ENCODE assay signal across 7 mouse cellular contexts in genomic region chr2:91284375-91285199, GRCm38 (mm10). TPM values are rescaled to one million over a fixed set of nuclear protein-coding genes. Genes with fewer than 3 reads are reported as not detected.
DNase-seq lines count a peak whose midpoint lies in the region; ATAC-seq lines count a peak whose summit lies in the region.

No protein-coding gene starts in this region.

- H3K27me3 ChIP-seq in limb, embryonic 12.5 days = no peaks in the 10 kb centered on the region
- H3K27me3 ChIP-seq in limb, embryonic 10.5 days (ENCODE audit: low read depth, poor library complexity, severe bottlenecking) = no peaks in the 10 kb centered on the region
- no peaks in the 10 kb centered on the region for H3K27me3 ChIP-seq in intestine, embryonic 16.5 days (replicated peaks; ENCODE audit: control insufficient read depth, insufficient read depth, low read length)
- H3K27me3 ChIP-seq in neural tube, embryonic 13.5 days = no peaks in the 10 kb centered on the region

- no peak for ATAC-seq in limb, embryonic 12.5 days (ENCODE audit: insufficient number of reproducible peaks, insufficient read depth, low FRiP score, low TSS enrichment, low read depth)
- ATAC-seq in intestine, embryonic 16.5 days = no peak
- 0 out of 2 replicates have a peak, but pooled peaks have one; percentile 32 for ATAC-seq in neural tube, embryonic 13.5 days (ENCODE audit: low read depth)

- H3K36me3 ChIP-seq in limb, embryonic 12.5 days = peaks cover 9% of the 10 kb centered on the region; the same call in 1 of the 2 replicates
- peaks cover 5% of the 10 kb centered on the region; the same call in 1 of the 2 replicates for H3K36me3 ChIP-seq in limb, embryonic 10.5 days
- no peaks in the 10 kb centered on the region for H3K36me3 ChIP-seq in intestine, embryonic 16.5 days (ENCODE audit: control insufficient read depth, insufficient read depth, low read length)
- H3K36me3 ChIP-seq in neural tube, embryonic 13.5 days = peaks cover 16% of the 10 kb centered on the region

- no peak overlapping the region for H3K9ac ChIP-seq in limb, embryonic 12.5 days (replicated peaks)
- H3K9ac ChIP-seq in intestine, embryonic 16.5 days (ENCODE audit: low read depth, low read length) = peak overlapping the region; percentile 30; the same call in 1 of the 2 replicates
- no peak overlapping the region for H3K9ac ChIP-seq in neural tube, embryonic 13.5 days

- H3K27ac ChIP-seq in limb, embryonic 12.5 days = peak overlapping the region; percentile 72
- no peak overlapping the region for H3K27ac ChIP-seq in limb, embryonic 10.5 days
- peak overlapping the region; percentile 38; the same call in 1 of the 2 replicates for H3K27ac ChIP-seq in intestine, embryonic 16.5 days (ENCODE audit: low read length)
- H3K27ac ChIP-seq in neural tube, embryonic 13.5 days (replicated peaks) = no peak overlapping the region

- no peaks in the 10 kb centered on the region for H3K9me3 ChIP-seq in limb, embryonic 12.5 days
- no peaks in the 10 kb centered on the region for H3K9me3 ChIP-seq in limb, embryonic 10.5 days (replicated peaks)
- no peaks in the 10 kb centered on the region for H3K9me3 ChIP-seq in intestine, embryonic 16.5 days (ENCODE audit: control insufficient read depth, low read length)
- 0 out of 2 replicates have a peak, but pooled peaks cover 3% of the 10 kb centered on the region for H3K9me3 ChIP-seq in neural tube, embryonic 13.5 days

- H3K4me3 ChIP-seq in limb, embryonic 12.5 days (replicated peaks) = no peak overlapping the region
- H3K4me3 ChIP-seq in limb, embryonic 10.5 days = no peak overlapping the region
- no peak overlapping the region for H3K4me3 ChIP-seq in intestine, embryonic 16.5 days (ENCODE audit: low read length)
- no peak overlapping the region for H3K4me3 ChIP-seq in neural tube, embryonic 13.5 days

- no peak for DNase-seq in limb, embryonic 10.5 days (ENCODE audit: low spot score)
- DNase-seq in cerebellum, postnatal 14 days = peak; percentile 87 to 88
- no peak for DNase-seq in ovary, postnatal 36 days (ENCODE audit: low spot score)
- DNase-seq in adrenal gland, postnatal 14 days = no peak

- WGBS in limb, embryonic 12.5 days = 55% methylated on average over 13 of the region's 13 CpGs
- WGBS in limb, embryonic 10.5 days = 66% methylated on average over 13 of the region's 13 CpGs
- WGBS in intestine, embryonic 16.5 days = 58% methylated on average over 13 of the region's 13 CpGs
- 54% methylated on average over 13 of the region's 13 CpGs for WGBS in neural tube, embryonic 13.5 days

- peaks cover 30% of the 10 kb centered on the region for H3K4me1 ChIP-seq in limb, embryonic 12.5 days (replicated peaks)
- peaks cover 19% of the 10 kb centered on the region for H3K4me1 ChIP-seq in limb, embryonic 10.5 days
- H3K4me1 ChIP-seq in intestine, embryonic 16.5 days (ENCODE audit: control insufficient read depth, insufficient read depth, low read length) = peaks cover 26% of the 10 kb centered on the region
- H3K4me1 ChIP-seq in neural tube, embryonic 13.5 days (replicated peaks) = peaks cover 10% of the 10 kb centered on the region; the same call in 1 of the 2 replicates

- H3K4me2 ChIP-seq in limb, embryonic 12.5 days = no peak overlapping the region
- H3K4me2 ChIP-seq in intestine, embryonic 16.5 days (ENCODE audit: low read depth, low read length) = no peak overlapping the region
- H3K4me2 ChIP-seq in neural tube, embryonic 13.5 days = no peak overlapping the region

RNA-seq across cellular contexts. Expression of gene Arfgap2, which starts 19.8 kb away (rescaled TPM):
- polyA plus RNA-seq in limb, embryonic 12.5 days (2016; fragmentation: Nextera tagmentation; extraction: Ambion mirVana) = 99.9 and 108 TPM in 2 replicates
- 101 and 113 TPM in 2 replicates for polyA plus RNA-seq in limb, embryonic 10.5 days (2016; fragmentation: Nextera tagmentation; extraction: Ambion mirVana)
- 68.4 and 73.1 TPM in 2 replicates for polyA plus RNA-seq in intestine, embryonic 16.5 days (2015; fragmentation: Nextera tagmentation; extraction: Ambion mirVana)
- 64.5 and 67.0 TPM in 2 replicates for polyA plus RNA-seq in neural tube, embryonic 13.5 days (2015; fragmentation: Nextera tagmentation; extraction: Ambion mirVana)
- 82.6 and 83.6 TPM in 2 replicates for total RNA-seq in adrenal gland, postnatal 14 days (2021)

RNA-seq across cellular contexts. Expression of gene Pacsin3, which starts 28.8 kb away (rescaled TPM):
- polyA plus RNA-seq in limb, embryonic 12.5 days (2016; fragmentation: Nextera tagmentation; extraction: Ambion mirVana) = 44.7 and 44.8 TPM in 2 replicates
- polyA plus RNA-seq in limb, embryonic 10.5 days (2016; fragmentation: Nextera tagmentation; extraction: Ambion mirVana) = 23.6 and 37.0 TPM in 2 replicates
- 17.0 and 21.0 TPM in 2 replicates for polyA plus RNA-seq in intestine, embryonic 16.5 days (2015; fragmentation: Nextera tagmentation; extraction: Ambion mirVana)
- polyA plus RNA-seq in neural tube, embryonic 13.5 days (2015; fragmentation: Nextera tagmentation; extraction: Ambion mirVana) = 14.8 and 15.3 TPM in 2 replicates
- 55.2 and 61.7 TPM in 2 replicates for total RNA-seq in adrenal gland, postnatal 14 days (2021)

RNA-seq across cellular contexts. Expression of gene Ddb2, which starts 47.8 kb away (rescaled TPM):
- polyA plus RNA-seq in limb, embryonic 12.5 days (2016; fragmentation: Nextera tagmentation; extraction: Ambion mirVana) = 18.0 and 19.6 TPM in 2 replicates
- polyA plus RNA-seq in limb, embryonic 10.5 days (2016; fragmentation: Nextera tagmentation; extraction: Ambion mirVana) = 10.4 and 12.7 TPM in 2 replicates
- 14.4 and 15.2 TPM in 2 replicates for polyA plus RNA-seq in intestine, embryonic 16.5 days (2015; fragmentation: Nextera tagmentation; extraction: Ambion mirVana)
- 11.7 and 14.1 TPM in 2 replicates for polyA plus RNA-seq in neural tube, embryonic 13.5 days (2015; fragmentation: Nextera tagmentation; extraction: Ambion mirVana)
- 10.0 and 12.1 TPM in 2 replicates for total RNA-seq in adrenal gland, postnatal 14 days (2021)

Comparison
In these comparisons a context has a peak if more than half of its experiments do, and no peak if none do; other contexts are left out.
1. H3K27ac ChIP-seq: peak in limb, embryonic 12.5 days (single experiment) and intestine, embryonic 16.5 days (single experiment); none in limb, embryonic 10.5 days (single experiment) and neural tube, embryonic 13.5 days (single experiment).
2. DNase-seq: peak in cerebellum, postnatal 14 days (2 of 2); none in limb, embryonic 10.5 days (single experiment), ovary, postnatal 36 days (single experiment) and adrenal gland, postnatal 14 days (single experiment).